Mouse (Mus musculus): Measurements from ENCODE around the gene Tns4. TPM values are rescaled to one million over a fixed set of nuclear protein-coding genes. Genes with fewer than 3 reads are reported as not detected.

The Tns4 gene
- polyA plus RNA-seq, 1 experiment from 2014 or later, result 0.22 TPM

DNA sequence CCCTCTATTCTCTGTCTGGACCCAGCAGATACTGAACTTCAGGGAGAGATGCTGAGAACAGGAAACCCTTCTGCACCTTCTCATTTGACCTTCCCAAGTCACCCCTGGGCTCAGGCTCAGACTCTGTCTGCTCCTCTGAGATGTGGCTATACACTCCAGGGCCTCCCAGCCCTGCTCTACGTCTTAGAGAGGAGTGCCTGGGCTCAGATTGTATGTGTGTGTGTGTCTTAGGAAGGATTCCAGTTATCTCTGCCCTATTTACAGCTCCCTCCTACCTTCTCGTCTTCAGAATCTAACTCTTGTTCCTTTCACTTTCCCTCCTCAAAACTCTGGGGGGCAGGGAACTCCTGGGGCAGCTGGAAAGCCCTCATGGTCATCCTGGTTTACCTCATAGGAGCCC lies 620 bp downstream of the Tns4 start:
- Histone ChIP-seq H3K9ac (replicated peaks; ENCODE audit: low read length) (no peak overlapping the region), H3K4me2 (ENCODE audit: low read length) (no peak overlapping the region), H3K4me1 (ENCODE audit: control insufficient read depth, insufficient read depth, low read length) (no peaks in the 10 kb centered on the region), H3K36me3 (ENCODE audit: control insufficient read depth, insufficient read depth, low read length) (no peaks in the 10 kb centered on the region), H3K9me3 (ENCODE audit: control insufficient read depth, low read length) (no peaks in the 10 kb centered on the region), H3K27ac (replicated peaks; ENCODE audit: low read depth, low read length) (no peak overlapping the region), H3K4me3 (replicated peaks; ENCODE audit: low read depth, low read length) (no peak overlapping the region), H3K27me3 (ENCODE audit: control insufficient read depth, insufficient read depth, low read length) (no peaks in the 10 kb centered on the region)
- 51% methylated on average over 2 of the region's 2 CpGs for WGBS
- ATAC-seq (ENCODE audit: low FRiP score, low TSS enrichment), result no peak
- DNase-seq, result no peak

DNA sequence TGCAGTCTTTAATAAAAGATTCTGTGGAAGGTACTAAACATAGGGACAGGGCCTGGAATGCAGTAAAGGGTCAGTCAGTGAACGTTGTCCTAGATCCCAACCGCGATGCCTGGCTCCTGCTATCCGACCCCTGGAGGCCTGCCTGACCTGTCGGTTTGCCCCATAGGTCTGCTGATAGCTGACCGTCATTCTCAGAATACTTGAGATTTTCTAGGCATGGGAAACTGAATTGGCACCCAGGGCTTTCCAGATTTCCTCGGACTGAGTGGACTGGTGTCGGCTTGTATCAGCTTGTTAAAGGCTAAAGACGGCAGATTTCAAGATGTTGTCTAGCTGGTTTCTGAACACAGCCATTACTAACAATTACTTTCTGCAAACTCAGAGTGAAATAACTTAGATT lies 4.7 kb downstream of the Tns4 start:
- H3K4me2 ChIP-seq (ENCODE audit: low read length), result no peak overlapping the region
- no peak for ATAC-seq (ENCODE audit: low FRiP score, low TSS enrichment)
- H3K9me3 ChIP-seq (ENCODE audit: control insufficient read depth, low read length), result no peaks in the 10 kb centered on the region
- no peak overlapping the region for H3K27ac ChIP-seq (replicated peaks; ENCODE audit: low read depth, low read length)
- H3K36me3 ChIP-seq (ENCODE audit: control insufficient read depth, insufficient read depth, low read length), result no peaks in the 10 kb centered on the region
- H3K9ac ChIP-seq (replicated peaks; ENCODE audit: low read length), result no peak overlapping the region
- H3K4me3 ChIP-seq (replicated peaks; ENCODE audit: low read depth, low read length), result no peak overlapping the region
- no peaks in the 10 kb centered on the region for H3K27me3 ChIP-seq (ENCODE audit: control insufficient read depth, insufficient read depth, low read length)
- no peaks in the 10 kb centered on the region for H3K4me1 ChIP-seq (ENCODE audit: control insufficient read depth, insufficient read depth, low read length)
- DNase-seq, result no peak
- WGBS, result 91% methylated on average over 9 of the region's 9 CpGs

DNA sequence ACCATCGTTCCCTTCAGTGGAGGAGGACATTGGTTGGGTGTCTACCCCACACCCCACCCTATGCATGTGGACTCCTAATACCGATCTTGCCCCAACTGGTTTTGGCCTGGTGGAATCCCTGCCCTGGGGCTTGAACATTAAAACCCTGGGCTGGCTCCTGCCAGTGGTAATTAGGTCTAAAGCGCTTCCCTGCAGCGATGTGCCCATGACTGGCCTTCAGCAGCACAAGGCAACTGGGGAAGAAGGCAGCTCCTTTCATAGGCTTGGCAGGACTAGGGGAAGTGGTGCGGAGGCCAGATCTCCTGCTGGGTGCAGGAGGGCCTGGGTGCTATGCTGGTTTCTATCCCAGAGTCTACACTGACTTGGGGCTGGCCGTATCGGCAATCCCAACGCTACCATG lies 5.6 kb downstream of the Tns4 start:
- Histone ChIP-seq H3K9ac (replicated peaks; ENCODE audit: low read length) (no peak overlapping the region), H3K4me2 (ENCODE audit: low read length) (no peak overlapping the region), H3K4me3 (replicated peaks; ENCODE audit: low read depth, low read length) (no peak overlapping the region), H3K36me3 (ENCODE audit: control insufficient read depth, insufficient read depth, low read length) (no peaks in the 10 kb centered on the region), H3K4me1 (ENCODE audit: control insufficient read depth, insufficient read depth, low read length) (no peaks in the 10 kb centered on the region), H3K9me3 (ENCODE audit: control insufficient read depth, low read length) (no peaks in the 10 kb centered on the region), H3K27me3 (ENCODE audit: control insufficient read depth, insufficient read depth, low read length) (no peaks in the 10 kb centered on the region), H3K27ac (replicated peaks; ENCODE audit: low read depth, low read length) (no peak overlapping the region)
- 89% methylated on average over 8 of the region's 8 CpGs for WGBS
- DNase-seq (no peak), ATAC-seq (ENCODE audit: low FRiP score, low TSS enrichment) (no peak)

DNA sequence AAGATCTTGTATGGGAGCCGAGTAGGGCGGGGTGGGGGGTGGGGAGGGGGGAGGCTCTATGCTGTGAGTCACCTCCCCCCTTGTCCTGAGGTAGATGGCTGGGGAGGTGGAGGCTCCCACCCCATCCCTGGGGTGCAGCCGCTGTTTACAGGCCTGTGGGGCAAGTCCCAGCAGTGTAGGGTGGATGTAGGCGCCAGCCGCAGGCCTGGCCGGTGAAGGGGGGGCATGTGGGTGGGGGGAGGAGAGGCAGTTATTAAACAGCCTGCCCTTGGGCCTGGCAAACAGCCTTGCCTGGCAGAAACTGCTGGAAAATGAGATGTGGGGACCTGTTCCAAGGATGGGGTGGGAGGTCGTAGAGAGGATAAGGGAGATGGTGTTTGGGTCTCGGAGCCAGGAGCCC lies 7.0 kb downstream of the Tns4 start:
- ATAC-seq (ENCODE audit: low FRiP score, low TSS enrichment) (no peak), DNase-seq (no peak)
- no peaks in the 10 kb centered on the region for H3K36me3 ChIP-seq (ENCODE audit: control insufficient read depth, insufficient read depth, low read length)
- H3K9me3 ChIP-seq (ENCODE audit: control insufficient read depth, low read length), result no peaks in the 10 kb centered on the region
- H3K27me3 ChIP-seq (ENCODE audit: control insufficient read depth, insufficient read depth, low read length), result no peaks in the 10 kb centered on the region
- H3K4me2 ChIP-seq (ENCODE audit: low read length), result no peak overlapping the region
- no peaks in the 10 kb centered on the region for H3K4me1 ChIP-seq (ENCODE audit: control insufficient read depth, insufficient read depth, low read length)
- H3K27ac ChIP-seq (replicated peaks; ENCODE audit: low read depth, low read length), result no peak overlapping the region
- no peak overlapping the region for H3K9ac ChIP-seq (replicated peaks; ENCODE audit: low read length)
- 68% methylated on average over 8 of the region's 8 CpGs for WGBS
- H3K4me3 ChIP-seq (replicated peaks; ENCODE audit: low read depth, low read length), result no peak overlapping the region

DNA sequence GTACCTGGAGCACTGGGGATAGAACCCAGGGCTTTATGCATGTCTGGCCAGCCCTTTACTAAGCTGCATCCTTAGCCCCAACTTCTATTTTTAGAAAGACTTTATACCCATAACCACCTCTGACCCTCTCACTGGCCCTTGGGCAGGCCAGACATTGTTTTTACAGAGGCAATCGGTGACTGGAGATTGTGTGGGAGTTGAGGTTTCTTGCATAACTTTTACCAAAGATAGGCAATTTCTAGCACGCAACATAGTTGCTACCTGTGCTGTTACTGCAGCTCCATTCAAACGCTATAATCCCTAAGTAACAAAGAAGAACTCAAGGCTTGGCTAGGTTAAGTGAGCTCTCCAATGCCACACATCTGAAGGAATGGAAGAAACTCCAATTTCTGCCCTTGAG lies 7.5 kb downstream of the Tns4 start:
- H3K4me1 ChIP-seq (ENCODE audit: control insufficient read depth, insufficient read depth, low read length), result no peaks in the 10 kb centered on the region
- no peak overlapping the region for H3K4me3 ChIP-seq (replicated peaks; ENCODE audit: low read depth, low read length)
- DNase-seq (no peak), ATAC-seq (ENCODE audit: low FRiP score, low TSS enrichment) (no peak)
- no peak overlapping the region for H3K4me2 ChIP-seq (ENCODE audit: low read length)
- no peak overlapping the region for H3K9ac ChIP-seq (replicated peaks; ENCODE audit: low read length)
- no peaks in the 10 kb centered on the region for H3K36me3 ChIP-seq (ENCODE audit: control insufficient read depth, insufficient read depth, low read length)
- 78% methylated on average over 3 of the region's 3 CpGs for WGBS
- no peaks in the 10 kb centered on the region for H3K9me3 ChIP-seq (ENCODE audit: control insufficient read depth, low read length)
- no peaks in the 10 kb centered on the region for H3K27me3 ChIP-seq (ENCODE audit: control insufficient read depth, insufficient read depth, low read length)
- H3K27ac ChIP-seq (replicated peaks; ENCODE audit: low read depth, low read length), result no peak overlapping the region

DNA sequence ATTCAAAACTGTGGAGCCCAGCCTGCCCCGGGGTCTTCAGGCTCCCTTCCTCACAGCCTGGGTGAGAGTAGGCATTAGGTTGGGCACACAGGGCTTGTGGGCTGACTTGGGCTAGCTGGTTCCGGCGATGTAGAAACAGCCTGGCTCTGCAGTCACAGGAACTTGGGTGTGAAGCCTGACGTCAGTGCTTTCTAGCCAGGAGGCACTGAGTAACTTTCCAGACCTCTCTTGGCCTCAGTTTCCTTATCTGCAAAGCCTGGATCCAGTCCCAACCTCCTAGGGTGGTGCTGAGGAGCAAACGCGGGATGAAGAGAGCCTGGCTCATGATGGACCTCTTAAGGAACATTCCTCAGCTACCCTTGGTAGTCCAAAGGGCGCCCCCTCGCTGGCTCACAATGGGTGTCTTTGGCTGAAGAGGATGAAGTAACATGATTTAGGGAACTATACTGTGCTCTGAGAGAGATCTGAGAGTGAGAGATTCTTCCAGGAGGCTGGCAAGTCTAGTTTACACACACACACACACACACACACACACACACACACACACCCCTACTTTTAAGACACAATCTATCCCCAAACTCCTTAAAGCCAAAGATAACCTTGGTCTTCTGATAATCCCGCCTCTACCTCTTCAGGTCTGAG lies 8.1 kb downstream of the Tns4 start:
- DNase-seq (no peak), ATAC-seq (ENCODE audit: low FRiP score, low TSS enrichment) (no peak)
- H3K9ac ChIP-seq (replicated peaks; ENCODE audit: low read length), result no peak overlapping the region
- H3K4me3 ChIP-seq (replicated peaks; ENCODE audit: low read depth, low read length), result no peak overlapping the region
- H3K27me3 ChIP-seq (ENCODE audit: control insufficient read depth, insufficient read depth, low read length), result no peaks in the 10 kb centered on the region
- no peak overlapping the region for H3K4me2 ChIP-seq (ENCODE audit: low read length)
- H3K4me1 ChIP-seq (ENCODE audit: control insufficient read depth, insufficient read depth, low read length), result no peaks in the 10 kb centered on the region
- WGBS, result 92% methylated on average over 9 of the region's 9 CpGs
- no peaks in the 10 kb centered on the region for H3K9me3 ChIP-seq (ENCODE audit: control insufficient read depth, low read length)
- H3K27ac ChIP-seq (replicated peaks; ENCODE audit: low read depth, low read length), result no peak overlapping the region
- no peaks in the 10 kb centered on the region for H3K36me3 ChIP-seq (ENCODE audit: control insufficient read depth, insufficient read depth, low read length)

DNA sequence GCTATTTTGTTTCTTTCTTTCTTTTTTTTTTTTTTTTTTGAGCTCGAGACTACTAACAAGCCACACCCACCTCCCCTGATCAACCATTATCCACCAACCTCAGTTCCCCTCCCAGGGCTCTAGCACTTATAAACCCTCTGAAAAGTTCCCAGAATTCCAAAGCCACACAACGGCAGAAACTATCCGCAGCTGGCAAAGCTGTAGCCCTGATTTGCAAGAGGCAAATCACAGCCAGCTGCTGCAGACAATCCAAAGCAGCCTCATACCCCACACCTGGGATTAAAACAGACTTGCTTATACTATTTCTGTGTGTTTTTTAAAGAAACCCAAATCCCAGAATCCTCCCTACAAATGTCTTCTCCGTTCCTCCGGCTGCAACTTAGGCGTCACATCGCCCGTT lies 11.2 kb downstream of the Tns4 start:
- Histone ChIP-seq H3K4me3 (replicated peaks; ENCODE audit: low read depth, low read length) (no peak overlapping the region), H3K27me3 (ENCODE audit: control insufficient read depth, insufficient read depth, low read length) (no peaks in the 10 kb centered on the region), H3K27ac (replicated peaks; ENCODE audit: low read depth, low read length) (no peak overlapping the region), H3K9ac (replicated peaks; ENCODE audit: low read length) (no peak overlapping the region), H3K4me2 (ENCODE audit: low read length) (no peak overlapping the region), H3K9me3 (ENCODE audit: control insufficient read depth, low read length) (no peaks in the 10 kb centered on the region), H3K4me1 (ENCODE audit: control insufficient read depth, insufficient read depth, low read length) (no peaks in the 10 kb centered on the region), H3K36me3 (ENCODE audit: control insufficient read depth, insufficient read depth, low read length) (no peaks in the 10 kb centered on the region)
- ATAC-seq (ENCODE audit: low FRiP score, low TSS enrichment) (no peak), DNase-seq (no peak)
- 87% methylated on average over 8 of the region's 8 CpGs for WGBS

DNA sequence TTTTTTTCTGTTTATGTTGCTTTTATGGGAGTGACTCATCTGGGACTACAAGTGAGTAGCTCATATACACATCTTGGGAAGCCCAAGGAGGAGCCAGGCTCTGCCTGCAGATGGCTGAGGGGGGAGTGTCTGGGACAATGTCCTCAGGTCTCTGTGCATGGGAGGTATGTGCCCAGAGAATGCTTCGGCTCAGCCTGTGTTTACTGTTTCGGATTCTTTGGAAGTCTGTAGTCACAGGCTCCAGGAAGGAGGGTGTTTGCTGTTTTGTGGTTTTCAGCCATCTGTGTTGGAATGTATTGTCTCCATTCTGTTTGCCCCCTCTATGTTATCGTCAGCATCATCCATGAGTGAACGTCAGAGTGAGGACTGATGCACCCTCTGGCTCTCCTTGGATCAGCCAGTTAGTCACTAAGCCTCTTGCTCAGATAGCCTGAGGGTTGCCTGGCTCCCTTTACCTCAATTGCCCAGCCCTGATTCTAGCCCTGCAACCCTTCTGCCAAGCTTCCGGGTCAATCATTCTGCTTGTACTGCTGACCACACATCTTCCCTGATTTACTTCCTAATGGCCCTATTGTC lies 12.3 kb downstream of the Tns4 start:
- no peak overlapping the region for H3K4me2 ChIP-seq (ENCODE audit: low read length)
- DNase-seq, result no peak
- no peaks in the 10 kb centered on the region for H3K36me3 ChIP-seq (ENCODE audit: control insufficient read depth, insufficient read depth, low read length)
- peaks cover 2% of the 10 kb centered on the region; the same call in 1 of the 2 replicates for H3K4me1 ChIP-seq (ENCODE audit: control insufficient read depth, insufficient read depth, low read length)
- no peak overlapping the region for H3K27ac ChIP-seq (replicated peaks; ENCODE audit: low read depth, low read length)
- H3K27me3 ChIP-seq (ENCODE audit: control insufficient read depth, insufficient read depth, low read length), result no peaks in the 10 kb centered on the region
- no peaks in the 10 kb centered on the region for H3K9me3 ChIP-seq (ENCODE audit: control insufficient read depth, low read length)
- no peak overlapping the region for H3K4me3 ChIP-seq (replicated peaks; ENCODE audit: low read depth, low read length)
- ATAC-seq (ENCODE audit: low FRiP score, low TSS enrichment), result no peak
- WGBS, result 85% methylated on average over 5 of the region's 5 CpGs
- no peak overlapping the region for H3K9ac ChIP-seq (replicated peaks; ENCODE audit: low read length)

DNA sequence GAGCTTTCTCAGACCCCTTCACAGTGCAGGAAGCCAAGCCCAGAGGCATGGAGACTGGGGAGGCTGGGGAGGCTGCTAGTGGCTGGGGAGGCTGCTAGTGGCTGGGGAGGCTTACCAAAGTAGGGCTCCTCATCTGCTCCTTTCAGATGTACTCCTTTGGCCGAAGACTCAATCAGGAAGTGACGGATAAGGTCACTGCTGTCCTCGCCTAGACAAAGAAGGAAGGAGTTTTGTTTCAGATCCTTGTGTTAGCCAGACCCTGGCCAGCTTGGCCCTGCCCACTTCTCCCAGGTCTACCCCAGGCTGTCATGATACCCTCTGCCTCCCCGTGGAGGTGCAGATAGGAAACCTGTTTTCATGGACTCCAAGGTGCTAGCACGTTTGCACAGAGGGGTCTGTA lies 15.3 kb downstream of the Tns4 start:
- Histone ChIP-seq H3K9ac (replicated peaks; ENCODE audit: low read length) (no peak overlapping the region), H3K36me3 (ENCODE audit: control insufficient read depth, insufficient read depth, low read length) (no peaks in the 10 kb centered on the region), H3K27ac (replicated peaks; ENCODE audit: low read depth, low read length) (no peak overlapping the region), H3K4me1 (ENCODE audit: control insufficient read depth, insufficient read depth, low read length) (peaks cover 4% of the 10 kb centered on the region; the same call in 1 of the 2 replicates), H3K4me3 (replicated peaks; ENCODE audit: low read depth, low read length) (no peak overlapping the region), H3K9me3 (ENCODE audit: control insufficient read depth, low read length) (no peaks in the 10 kb centered on the region), H3K27me3 (ENCODE audit: control insufficient read depth, insufficient read depth, low read length) (no peaks in the 10 kb centered on the region), H3K4me2 (ENCODE audit: low read length) (no peak overlapping the region)
- 67% methylated on average over 5 of the region's 5 CpGs for WGBS
- DNase-seq (no peak), ATAC-seq (ENCODE audit: low FRiP score, low TSS enrichment) (no peak)
